Mouse (Mus musculus) spleen, adult 2 months (tissue): Measurements from ENCODE around the gene Bloc1s3.

Experiments
- CTCF ChIP-seq: fragments of 200-500 bp; IDR thresholded peaks from 2 replicates; pipeline ENCODE4 v1.5.1; 2011; ENCODE audit warnings: mild to moderate bottlenecking, inconsistent platforms; ENCODE audit not compliant: insufficient read depth, insufficient read length, insufficient replicate concordance; ENCODE audit errors: extremely low read depth
- POLR2A ChIP-seq: fragments of 200-500 bp; IDR thresholded peaks from 2 replicates; pipeline ENCODE4 v1.6.1; 2011; ENCODE audit warnings: low read depth, low read length, inconsistent platforms

GRCm38 (mm10) chr7:19546007-19546406 is 37.8 kb upstream of the Bloc1s3 start:
- no peak for TF ChIP-seq CTCF
- TF ChIP-seq POLR2A: no peak
